Mouse (Mus musculus) cerebellum, postnatal 4 days (tissue): ENCODE results near the gene Prr5l.

Source experiments
- DNase-seq, 2 experiments: peaks; one replicate each; pipeline ENCODE4 v3.0.0; 2022; ENCODE audit warnings: low spot score in 2 of 2, mixed read lengths in 1 of 2

Gene Prr5l

GRCm38 (mm10) chr2:101822785-101823184 lies 60.0 kb downstream of the Prr5l start:
- no peak for DNase-seq

GRCm38 (mm10) chr2:101820816-101821215 lies 62.0 kb downstream of the Prr5l start:
- DNase-seq, result no peak

- DNase-seq, result no peak
Measured at GRCm38 (mm10) chr2:101818986-101819764, 63.7 kb downstream of the Prr5l start.

GRCm38 (mm10) chr2:101816646-101817308 lies 66.0 kb downstream of the Prr5l start:
- no peak for DNase-seq

- DNase-seq, result peak in 1 of 2 experiments; percentile 18
Measured at GRCm38 (mm10) chr2:101815250-101815934, 67.4 kb downstream of the Prr5l start.

GRCm38 (mm10) chr2:101814272-101814625 lies 68.6 kb downstream of the Prr5l start:
- DNase-seq, result no peak

- DNase-seq, result no peak
Measured at GRCm38 (mm10) chr2:101813581-101814271, 69.1 kb downstream of the Prr5l start.

GRCm38 (mm10) chr2:101811925-101812324 lies 70.9 kb downstream of the Prr5l start:
- no peak for DNase-seq

DNA sequence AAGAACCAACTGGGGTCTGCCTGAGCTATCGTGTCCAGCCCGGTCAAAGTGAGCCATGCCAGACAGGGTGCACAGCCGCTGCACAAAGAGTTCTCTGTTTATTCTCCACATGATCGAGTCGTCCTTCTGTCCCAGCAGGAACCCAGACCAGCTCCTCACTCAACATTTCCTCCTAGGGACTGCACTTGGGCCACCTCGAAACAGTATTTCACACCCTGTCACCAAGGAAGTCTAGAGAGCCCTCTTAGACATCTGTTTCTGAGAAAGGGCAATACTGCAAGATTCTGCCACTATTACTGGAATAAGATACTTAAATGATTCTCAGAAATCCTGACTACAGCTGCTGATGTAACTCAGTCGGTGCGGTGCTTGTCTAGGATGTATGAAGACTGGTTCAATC lies 72.1 kb downstream of the Prr5l start:
- no peak for DNase-seq

DNA sequence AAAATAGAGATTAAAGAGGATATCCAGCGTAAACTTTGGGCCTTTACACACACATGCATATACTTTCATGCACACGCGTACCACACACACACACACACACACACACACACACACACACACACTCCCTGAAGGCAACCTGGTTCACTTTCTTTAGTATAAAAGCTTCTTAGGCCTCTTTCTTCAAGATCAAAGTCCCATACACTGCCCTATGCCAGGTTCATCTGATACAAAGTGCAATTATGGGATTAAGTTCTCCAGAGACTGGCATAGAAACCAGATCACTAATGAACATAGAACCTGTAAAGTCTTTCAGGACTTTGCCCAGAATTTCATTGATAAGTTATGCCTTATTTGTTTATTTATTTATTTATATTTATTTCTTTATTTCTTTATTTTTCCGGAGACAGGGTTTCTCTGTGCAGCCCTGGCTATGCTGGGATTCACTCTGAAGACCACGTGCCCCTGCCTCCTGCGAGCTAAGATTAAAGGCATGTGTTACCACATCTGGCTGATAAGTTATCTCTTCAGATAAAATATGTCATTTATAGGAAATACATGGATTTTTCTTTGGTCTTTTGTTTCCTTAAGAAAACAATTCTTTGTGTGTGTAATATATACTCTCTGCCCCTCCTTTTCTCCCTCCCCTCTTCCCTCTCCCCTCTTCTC lies 73.1 kb downstream of the Prr5l start:
- no peak for DNase-seq

DNA sequence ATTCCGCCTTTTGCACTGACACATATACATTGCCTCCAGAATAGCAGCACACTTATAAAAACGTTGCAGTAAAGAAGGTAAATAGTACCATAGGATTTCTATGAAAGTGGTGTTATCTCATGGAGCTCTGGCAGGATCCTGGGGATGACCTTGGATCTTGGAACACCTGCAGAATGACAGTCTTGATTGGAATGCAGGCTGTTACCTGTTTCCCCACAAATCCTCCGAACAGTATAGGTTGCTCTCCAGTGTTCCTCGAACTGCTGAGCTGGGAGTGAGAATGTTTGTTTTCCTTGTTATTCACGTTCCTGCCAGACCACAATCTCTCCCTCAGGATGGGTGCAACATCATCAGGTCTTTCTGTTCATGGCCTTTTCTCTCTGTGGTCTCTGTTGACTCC lies 75.1 kb downstream of the Prr5l start:
- no peak for DNase-seq

DNA sequence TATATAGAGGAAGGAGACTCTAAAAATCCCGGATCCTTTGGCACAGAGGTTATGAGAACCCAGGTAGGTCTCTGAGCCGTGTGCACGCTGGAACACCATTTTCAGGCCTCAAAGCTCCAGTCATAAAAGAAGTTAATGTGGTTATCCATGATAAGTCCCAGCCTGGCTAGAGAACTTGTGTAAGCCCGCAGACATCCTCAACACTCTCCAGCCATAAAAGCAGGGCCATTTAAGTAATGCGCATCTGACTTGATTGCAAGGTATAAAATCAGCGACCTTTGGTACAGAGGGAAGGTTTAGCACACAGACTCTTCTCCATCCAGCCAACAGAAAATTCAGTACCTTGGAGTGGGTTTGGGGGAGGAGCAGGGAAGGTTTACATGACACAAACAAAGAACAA lies 80.6 kb downstream of the Prr5l start:
- no peak for DNase-seq

- DNase-seq, result no peak
Measured at GRCm38 (mm10) chr2:101797901-101798250, 85.0 kb downstream of the Prr5l start.

DNA sequence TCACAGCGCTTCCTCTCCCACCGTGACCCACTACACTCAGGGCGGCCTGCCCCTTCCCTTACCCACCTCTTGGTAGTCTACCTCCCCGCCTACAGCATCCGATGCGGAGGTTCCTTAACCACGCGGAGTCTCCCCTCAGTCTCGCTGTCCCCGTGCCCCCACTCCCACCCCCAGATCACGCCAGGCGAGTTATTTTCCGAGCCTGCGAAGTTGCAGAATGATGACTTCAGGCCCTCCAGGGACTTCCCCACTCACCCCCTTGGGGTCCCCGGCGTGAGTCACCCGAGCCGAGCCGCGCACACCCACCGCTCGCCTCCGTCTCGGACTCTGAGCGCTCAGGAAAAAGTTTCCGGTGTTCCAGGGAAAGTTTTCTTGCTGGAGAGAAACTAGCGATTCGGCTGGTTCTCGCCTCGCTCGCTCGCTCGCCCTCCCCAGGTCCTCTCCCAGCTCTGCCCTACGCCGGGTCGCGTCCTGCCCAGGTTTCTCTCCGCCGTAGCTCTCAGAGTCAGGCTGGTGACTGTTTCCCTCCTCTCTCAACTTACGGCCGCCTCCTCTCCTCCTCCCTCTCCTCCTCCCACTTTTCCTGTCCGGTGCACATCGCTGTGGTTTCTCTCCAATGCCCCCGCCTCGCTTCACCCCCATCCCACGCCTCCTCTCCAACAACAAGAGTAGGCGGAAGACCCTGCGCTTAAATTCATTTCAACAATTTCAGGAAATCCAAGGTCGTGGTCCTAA lies 85.5 kb downstream of the Prr5l start:
- peak in 1 of 2 experiments; percentile 8 for DNase-seq

DNA sequence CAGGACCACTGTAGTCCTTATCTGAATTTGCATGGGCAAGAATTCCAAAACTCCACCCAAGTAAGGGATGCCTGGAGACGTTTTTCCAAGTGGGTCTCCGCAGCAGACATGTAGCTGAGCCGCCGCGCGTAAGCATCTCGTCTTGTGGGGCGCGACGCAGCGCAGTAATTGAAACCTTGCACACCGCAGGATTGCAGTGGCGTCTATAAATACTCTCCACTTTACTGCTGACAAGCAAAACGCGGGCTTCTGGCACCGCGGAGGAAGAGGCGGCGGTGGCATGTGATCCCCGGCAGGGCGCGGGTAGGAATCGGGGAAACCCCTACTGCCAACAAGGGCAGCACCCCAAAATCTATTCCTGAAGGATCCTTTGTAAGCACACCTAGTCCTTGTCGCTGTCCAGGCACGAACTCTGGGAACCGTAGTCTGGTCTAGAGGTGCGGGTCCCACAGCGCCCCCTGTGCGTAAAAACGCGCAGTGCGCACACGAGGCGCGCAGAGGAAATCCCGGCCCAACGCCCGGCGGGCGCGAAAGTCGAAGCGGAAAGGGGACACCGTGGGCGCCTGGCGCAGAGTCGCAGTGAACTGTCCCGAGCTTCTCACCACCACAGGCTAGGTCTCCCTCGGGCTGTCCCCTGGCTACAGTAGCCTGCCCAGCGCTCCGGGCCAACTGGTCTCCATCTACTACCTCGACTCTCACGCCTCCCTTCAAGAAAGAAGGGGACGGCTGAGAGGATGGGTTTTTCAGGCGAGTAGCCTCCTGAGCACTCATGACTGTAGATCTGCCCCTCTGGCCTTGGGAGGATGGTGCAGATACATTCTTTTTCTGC lies 86.3 kb downstream of the Prr5l start:
- DNase-seq, result peak; percentile 67 to 84

- DNase-seq, result no peak
Measured at GRCm38 (mm10) chr2:101792130-101792529, 90.7 kb downstream of the Prr5l start.

GRCm38 (mm10) chr2:101783255-101783654 lies 99.6 kb downstream of the Prr5l start:
- DNase-seq, result no peak

DNA sequence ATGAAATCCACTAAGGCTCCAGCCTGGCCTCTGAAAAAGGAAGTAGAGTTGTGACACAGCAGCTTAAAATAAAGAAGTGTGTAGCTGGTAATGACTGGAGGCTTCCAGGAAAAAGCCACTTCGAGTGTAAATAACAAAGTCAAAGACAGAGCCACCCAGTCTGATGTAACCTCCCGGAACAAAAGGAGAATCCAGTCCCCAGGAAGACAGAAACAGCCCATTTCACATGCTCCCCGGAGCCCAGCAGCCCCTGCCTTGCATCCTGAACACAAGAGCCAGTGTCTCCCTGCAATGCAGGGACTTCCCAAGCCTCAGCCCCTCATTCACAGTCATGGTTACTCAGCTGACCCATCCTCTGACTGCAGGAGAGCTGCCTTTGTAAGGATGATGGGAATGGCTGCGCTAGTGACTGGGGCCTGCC lies 101.5 kb downstream of the Prr5l start:
- no peak for DNase-seq

GRCm38 (mm10) chr2:101778080-101778479 lies 104.7 kb downstream of the Prr5l start:
- DNase-seq, result no peak

DNA sequence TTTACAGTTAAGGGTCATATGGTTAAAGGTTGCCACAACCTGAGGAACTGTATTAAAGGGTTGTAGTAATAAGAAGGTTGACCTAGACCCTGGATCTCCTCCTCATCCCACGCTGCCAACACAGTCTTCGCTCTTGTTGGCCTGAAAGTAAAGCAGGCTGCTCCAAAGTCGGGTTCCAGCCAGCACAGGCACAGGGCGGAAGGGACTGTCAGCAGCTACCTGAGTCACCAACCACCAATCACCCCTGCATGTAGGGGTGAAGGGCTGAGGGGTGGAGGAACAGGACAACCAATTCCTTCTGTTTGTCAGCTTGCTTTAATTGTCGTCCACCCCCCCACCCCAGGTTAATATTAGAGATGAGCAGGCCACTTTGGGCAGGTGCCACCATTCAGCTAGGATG lies 119.3 kb downstream of the Prr5l start:
- DNase-seq, result no peak
